Mouse (Mus musculus) ES-E14 (cell line): ENCODE measurements at regions not wholly inside any gene's neighbourhood (a gene's known extent, or its start where the extent isn't known, plus 50 kb on each side); places are given as distances from the start of the nearest gene placed in this dataset.

Experiments
- DNase-seq: peaks from one replicate; pipeline ENCODE4 v3.0.0-alpha.2; 2013; ENCODE audit warnings: low read depth, low spot score
- H3K27ac ChIP-seq: 2 replicates; pipeline ENCODE4 v1.5.1; 2012; ENCODE audit warnings: low read depth, mild to moderate bottlenecking, low read length, moderate library complexity, mixed read lengths; ENCODE audit not compliant: poor library complexity, insufficient read depth, severe bottlenecking
- H3K36me3 ChIP-seq: 2 replicates; pipeline ENCODE4 v1.6.1; 2012; ENCODE audit warnings: mild to moderate bottlenecking, low read length, moderate library complexity, mixed read lengths; ENCODE audit not compliant: control insufficient read depth, poor library complexity, insufficient read depth, severe bottlenecking
- H3K4me1 ChIP-seq, 2 experiments: fragments of 150-350 bp in 1 of 2; sonication (generic) in 1 of 2; 2 replicates each; pipeline ENCODE4 v1.6.1; 2012; ENCODE audit warnings: low read length in 2 of 2, mild to moderate bottlenecking in 1 of 2, mixed read lengths in 1 of 2; ENCODE audit not compliant: control insufficient read depth in 2 of 2, insufficient read depth in 2 of 2, poor library complexity in 1 of 2
- H3K4me3 ChIP-seq, 2 experiments: fragments of 150-350 bp in 1 of 2; sonication (generic) in 1 of 2; 2 replicates each; pipeline ENCODE4 v1.5.1; 2012; ENCODE audit warnings: low read length in 2 of 2, low read depth in 1 of 2, mild to moderate bottlenecking in 1 of 2, mixed read lengths in 1 of 2; ENCODE audit not compliant: insufficient read depth in 1 of 2, poor library complexity in 1 of 2, severe bottlenecking in 1 of 2
- H3K9ac ChIP-seq: 2 replicates; pipeline ENCODE4 v1.6.1; 2012; ENCODE audit warnings: low read depth, mild to moderate bottlenecking, low read length, mixed read lengths; ENCODE audit not compliant: poor library complexity, insufficient read depth, severe bottlenecking
- H3K9me3 ChIP-seq: fragments of 150-350 bp; sonication (generic); 2 replicates; pipeline ENCODE4 v1.6.1; 2012; ENCODE audit warnings: low read depth, mild to moderate bottlenecking, low read length; ENCODE audit not compliant: control insufficient read depth, insufficient read depth
- CHD2 ChIP-seq: IDR thresholded peaks from 2 replicates; pipeline ENCODE4 v1.6.1; 2014; ENCODE audit warnings: mild to moderate bottlenecking, low read depth, low read length, inconsistent platforms
- HCFC1 ChIP-seq: IDR thresholded peaks from 2 replicates; pipeline ENCODE4 v1.6.1; 2012; ENCODE audit warnings: low read length, inconsistent platforms, borderline replicate concordance; ENCODE audit not compliant: insufficient read depth
- MAFK ChIP-seq: IDR thresholded peaks from 2 replicates; pipeline ENCODE4 v1.6.1; 2014; ENCODE audit warnings: mild to moderate bottlenecking, low read depth, low read length, inconsistent platforms; ENCODE audit not compliant: insufficient read depth
- ZC3H11A ChIP-seq: IDR thresholded peaks from 2 replicates; pipeline ENCODE4 v1.6.1; 2012; ENCODE audit warnings: low read depth, mild to moderate bottlenecking, inconsistent platforms, low read length, borderline replicate concordance
- ZNF384 ChIP-seq: IDR thresholded peaks from 2 replicates; pipeline ENCODE4 v1.6.1; 2012; ENCODE audit warnings: low read depth, low read length, inconsistent platforms
- in situ Hi-C, 2 experiments: fragments of 600-800 bp; cut with MboI; formaldehyde crosslinking; loops; one replicate each; pipeline ENCODE4 v1.15.1; 2025; ENCODE audit warnings: low sequenced_read_pairs in 2 of 2, inconsistent platforms in 1 of 2; ENCODE audit not compliant: unreplicated experiment in 2 of 2

DNA sequence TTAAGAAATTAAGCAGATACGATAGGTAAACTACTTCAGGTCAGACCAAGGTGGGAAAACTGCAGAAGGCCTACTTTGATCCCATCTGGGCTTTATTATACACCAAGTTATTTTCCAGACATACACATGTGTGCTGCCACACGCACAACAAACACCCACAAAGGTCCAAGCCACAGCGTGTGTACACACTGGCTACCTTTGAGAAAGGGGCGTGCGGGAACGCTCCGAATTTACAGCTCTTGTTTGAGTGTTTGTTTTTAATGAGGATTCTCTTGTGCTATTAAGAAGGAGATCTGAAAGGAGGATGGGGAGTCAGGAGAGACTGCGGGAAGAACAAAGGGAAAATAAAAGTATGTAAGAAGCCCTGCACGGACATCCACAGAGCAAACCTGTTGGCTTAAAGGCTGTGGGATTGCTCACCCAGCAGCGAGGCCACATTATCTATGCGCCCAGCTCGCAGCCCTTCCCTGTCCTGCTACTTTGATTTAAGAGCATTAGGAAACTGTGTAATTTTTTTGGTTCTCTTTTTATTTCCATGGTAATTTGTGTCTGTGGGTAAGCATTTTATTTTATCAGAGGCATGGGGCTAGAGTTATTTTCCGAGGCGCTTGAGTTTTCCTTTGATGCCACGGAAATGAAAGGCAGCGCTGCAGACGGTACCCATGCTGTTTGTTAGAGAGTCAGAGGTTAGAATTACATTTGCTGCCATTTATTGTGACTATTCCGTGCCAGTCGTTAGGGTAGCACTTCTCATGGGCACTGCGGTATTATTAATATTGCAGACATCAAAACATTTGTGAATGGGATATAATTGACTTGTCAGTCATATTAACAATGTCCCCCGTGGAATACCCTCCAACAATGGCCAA is 272.4 kb downstream of the Nr2f2 start:
- H3K36me3 ChIP-seq = no peaks in the 10 kb centered on the region
- H3K4me3 ChIP-seq = no peak overlapping the region
- no peaks in the 10 kb centered on the region for H3K4me1 ChIP-seq
- no peak overlapping the region for H3K27ac ChIP-seq
- no peak for TF ChIP-seq ZNF384
- TF ChIP-seq ZC3H11A = no peak
- TF ChIP-seq MAFK = no peak
- no peak for TF ChIP-seq CHD2
- no peak for TF ChIP-seq HCFC1
- in situ Hi-C loops = no loop called here
- H3K9me3 ChIP-seq = no peaks in the 10 kb centered on the region
- DNase-seq = no peak
- H3K9ac ChIP-seq = no peak overlapping the region

DNA sequence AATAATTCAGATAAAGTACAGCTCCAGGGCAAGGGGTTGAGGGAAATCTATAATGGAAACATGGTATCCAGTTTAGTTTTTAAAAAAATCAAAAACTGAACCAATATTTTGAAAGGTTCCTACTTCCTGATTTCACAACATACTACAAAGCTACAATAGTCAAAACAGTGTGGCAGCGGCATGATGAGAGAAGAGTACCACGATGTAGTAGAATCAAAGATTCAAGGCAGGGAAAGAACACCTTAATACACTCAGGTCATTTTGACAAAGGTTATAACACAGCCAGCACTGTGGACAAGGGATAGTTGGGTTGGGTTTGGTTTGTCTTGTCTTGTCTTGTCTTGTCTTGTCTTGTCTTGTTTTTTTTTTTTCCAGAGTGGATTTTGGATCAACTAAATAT is 274.4 kb downstream of the Nr2f2 start:
- DNase-seq = no peak
- Histone ChIP-seq H3K4me1 (no peaks in the 10 kb centered on the region), H3K4me3 (no peak overlapping the region), H3K9ac (no peak overlapping the region), H3K9me3 (no peaks in the 10 kb centered on the region), H3K36me3 (no peaks in the 10 kb centered on the region), H3K27ac (no peak overlapping the region)
- in situ Hi-C loops = no loop called here
- TF ChIP-seq ZNF384 (0 out of 2 replicates have a peak, but pooled peaks have one; percentile 10), ZC3H11A (no peak), CHD2 (no peak)

DNA sequence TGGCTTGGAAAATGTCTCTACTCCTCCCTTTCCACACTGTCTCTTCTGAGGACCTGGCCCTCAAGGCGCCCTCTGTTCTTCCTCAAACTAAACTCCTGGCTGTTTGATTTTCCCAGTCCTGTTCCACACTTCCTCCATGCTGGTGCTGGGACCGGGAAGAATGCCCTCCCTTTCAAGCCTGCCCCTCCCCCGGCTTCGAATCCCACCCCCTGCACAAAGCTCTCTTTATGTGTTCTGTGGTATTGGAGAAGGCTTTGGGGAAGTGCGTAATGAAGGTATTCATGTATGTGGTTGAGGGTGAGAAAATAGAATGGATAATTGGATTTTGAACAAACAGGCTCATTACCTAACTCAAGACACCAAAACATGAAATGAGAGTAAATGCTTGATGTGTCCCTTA is 277.4 kb downstream of the Nr2f2 start:
- Histone ChIP-seq H3K9ac (no peak overlapping the region), H3K4me1 (no peaks in the 10 kb centered on the region), H3K4me3 (no peak overlapping the region), H3K36me3 (no peaks in the 10 kb centered on the region), H3K9me3 (no peaks in the 10 kb centered on the region), H3K27ac (no peak overlapping the region)
- TF ChIP-seq MAFK (no peak), HCFC1 (no peak), CHD2 (no peak), ZNF384 (no peak), ZC3H11A (no peak)
- DNase-seq = no peak
- in situ Hi-C loops = no loop called here

DNA sequence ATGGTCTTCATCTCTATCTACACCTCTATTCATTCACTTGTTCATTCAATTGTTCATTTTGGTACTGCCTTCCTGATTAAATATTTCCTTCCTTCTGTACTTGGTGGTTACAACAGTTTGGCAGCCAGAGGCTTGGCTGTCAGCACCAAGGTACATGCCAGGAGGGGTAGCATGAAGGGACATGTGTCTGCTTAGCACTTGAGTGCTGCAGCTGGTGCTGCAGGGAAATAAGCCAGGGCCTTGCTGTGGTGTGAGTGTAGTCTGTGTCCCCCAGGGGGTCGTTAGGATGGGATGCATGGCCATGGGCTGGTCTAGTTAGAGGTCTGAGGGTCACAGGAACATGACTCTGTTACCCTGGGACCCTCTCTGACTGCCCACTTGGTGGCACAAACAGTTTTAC is 296.9 kb downstream of the Nr2f2 start:
- H3K4me1 ChIP-seq = no peaks in the 10 kb centered on the region
- TF ChIP-seq CHD2 (no peak), HCFC1 (no peak), ZC3H11A (no peak), MAFK (no peak), ZNF384 (no peak)
- H3K4me3 ChIP-seq = no peak overlapping the region
- H3K9ac ChIP-seq = no peak overlapping the region
- in situ Hi-C loops = no loop called here
- H3K9me3 ChIP-seq = no peaks in the 10 kb centered on the region
- H3K36me3 ChIP-seq = no peaks in the 10 kb centered on the region
- no peak overlapping the region for H3K27ac ChIP-seq
- no peak for DNase-seq
